Mouse (Mus musculus) neural tube, embryonic 13.5 days (tissue): ENCODE results near the gene Lrrc45. TPM values are rescaled to one million over a fixed set of nuclear protein-coding genes. Genes with fewer than 3 reads are reported as not detected.
"Not testable (repeated sequence)": the region's sequence is repeated elsewhere in the genome, so short reads cannot be mapped to it uniquely, and the experiment has no call there.

Source experiments
- ATAC-seq: fragments of 200-750 bp; cut with Nextera tagmentation; 2 replicates; pipeline ENCODE4 v1.8.0; 2017; ENCODE audit warnings: low read depth, mild to moderate bottlenecking, moderate TSS enrichment, moderate library complexity
- H3K27ac ChIP-seq: fragments of 300-500 bp; sonication (generic); replicated peaks from 2 replicates; pipeline ENCODE4 v1.5.1; 2015; ENCODE audit warnings: moderate library complexity, mild to moderate bottlenecking, inconsistent platforms
- H3K27me3 ChIP-seq: fragments of 300-500 bp; sonication (generic); 2 replicates; pipeline ENCODE4 v1.6.1; 2015; ENCODE audit warnings: mild to moderate bottlenecking, inconsistent platforms
- H3K36me3 ChIP-seq: fragments of 300-500 bp; sonication (generic); 2 replicates; pipeline ENCODE4 v1.6.1; 2015; ENCODE audit warnings: mild to moderate bottlenecking, inconsistent platforms
- H3K4me1 ChIP-seq: fragments of 300-500 bp; sonication (generic); replicated peaks from 2 replicates; pipeline ENCODE4 v1.6.1; 2015; ENCODE audit warnings: inconsistent platforms
- H3K4me2 ChIP-seq: fragments of 300-500 bp; sonication (generic); 2 replicates; pipeline ENCODE4 v1.6.1; 2015; ENCODE audit warnings: inconsistent platforms, mild to moderate bottlenecking, moderate library complexity
- H3K4me3 ChIP-seq: fragments of 300-500 bp; sonication (generic); 2 replicates; pipeline ENCODE4 v1.5.1; 2015; ENCODE audit warnings: mild to moderate bottlenecking, inconsistent platforms
- H3K9ac ChIP-seq: fragments of 300-500 bp; sonication (generic); 2 replicates; pipeline ENCODE4 v1.6.1; 2015; ENCODE audit warnings: moderate library complexity, mild to moderate bottlenecking, inconsistent platforms
- H3K9me3 ChIP-seq: fragments of 300-500 bp; sonication (generic); 2 replicates; pipeline ENCODE4 v1.6.1; 2016; ENCODE audit warnings: inconsistent platforms
- WGBS: fragments of 180-500 bp; shearing (Covaris S2); methylation state at CpG from one replicate; pipeline ENCODE4 v1.1.7; 2015; 5-methylcytosine and 5-hydroxymethylcytosine counted together
- polyA plus RNA-seq: library from polyadenylated mRNA; unstranded; fragments of >200 nt; fragmentation: Nextera tagmentation; extraction: Ambion mirVana; gene quantifications from 2 replicates; pipeline ENCODE4 v1.2.1, GENCODE M21; 2015

Gene Lrrc45
- polyA plus RNA-seq, 1 experiment from 2014 or later: 66.0 TPM

DNA sequence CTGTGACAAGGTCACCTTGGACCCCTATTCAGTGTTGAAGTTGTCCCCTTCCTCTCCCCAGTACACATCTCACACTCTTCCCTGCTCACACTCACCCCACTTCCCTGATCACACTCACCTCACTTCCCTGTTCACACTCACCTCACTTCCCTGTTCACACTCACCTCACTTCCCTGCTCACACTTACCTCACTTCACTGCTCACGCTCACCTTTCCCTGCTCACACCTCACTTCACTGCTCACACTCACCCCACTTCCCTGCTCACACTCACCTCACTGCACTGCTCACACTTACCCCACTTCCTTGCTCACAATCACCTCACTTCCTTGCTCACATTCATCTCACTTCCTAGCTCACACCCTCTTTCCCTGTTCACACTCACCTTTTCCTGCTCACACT is 17.7 kb downstream of the Lrrc45 start:
- Histone ChIP-seq H3K9me3 (no peaks in the 10 kb centered on the region), H3K36me3 (no peaks in the 10 kb centered on the region), H3K27me3 (peaks cover 6% of the 10 kb centered on the region), H3K9ac (no peak overlapping the region), H3K4me1 (peaks cover 10% of the 10 kb centered on the region), H3K4me2 (no peak overlapping the region), H3K4me3 (no peak overlapping the region), H3K27ac (no peak overlapping the region)
- WGBS: 100% methylated on average over 1 of the region's 1 CpGs
- ATAC-seq: no peak

DNA sequence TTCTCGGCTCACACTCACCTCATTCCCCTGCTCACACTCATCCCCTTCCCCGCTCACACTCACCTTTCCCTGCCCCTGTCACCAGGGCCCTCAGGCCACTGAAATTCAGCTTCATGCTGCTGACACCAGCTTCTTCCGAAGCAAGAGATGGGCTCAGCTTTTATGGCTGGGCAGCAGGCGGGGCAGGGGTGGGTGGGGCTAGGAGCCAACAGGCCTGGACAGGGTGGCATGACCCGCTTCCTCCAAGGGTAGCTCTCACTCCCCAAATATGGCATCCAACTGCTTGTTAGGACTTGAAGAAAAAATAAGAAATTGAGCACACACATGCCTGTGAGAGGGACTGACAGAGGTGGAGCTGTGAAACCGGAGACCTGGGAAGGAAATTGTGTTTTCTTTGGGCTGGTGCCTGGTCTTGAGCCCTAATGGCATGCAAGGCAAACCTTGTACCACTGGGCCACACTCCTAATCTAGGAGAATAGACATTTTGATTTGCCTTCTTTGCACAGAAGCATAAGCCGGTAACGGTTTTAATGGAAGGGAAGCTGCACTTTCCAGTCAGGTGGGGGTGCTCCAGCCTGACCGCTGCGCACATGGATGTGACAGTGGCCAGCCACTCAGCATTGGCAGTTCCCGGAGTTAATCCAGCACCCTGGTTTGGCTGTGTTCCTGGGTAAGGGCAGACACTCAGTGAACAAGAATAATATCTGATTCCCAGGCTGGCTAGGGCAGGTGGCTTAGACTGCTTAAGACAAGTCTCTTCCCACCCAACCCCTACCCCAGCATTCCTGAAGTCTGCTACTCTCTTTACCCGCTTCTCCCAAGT is 18.3 kb downstream of the Lrrc45 start, which contains the start of gene Cbr2:
Gene Cbr2 (minus strand): TSS at position 257 of the 823 bp plus-strand sequence.
- Histone ChIP-seq H3K36me3 (no peaks in the 10 kb centered on the region), H3K9ac (no peak within 1 kb of the TSS), H3K27ac (no peak within 1 kb of the TSS), H3K27me3 (peaks cover 6% of the 10 kb centered on the region), H3K4me1 (0 out of 2 replicates have a peak, but pooled peaks cover 4% of the 10 kb centered on the region), H3K4me2 (no peak within 1 kb of the TSS), H3K9me3 (no peaks in the 10 kb centered on the region), H3K4me3 (no peak within 1 kb of the TSS)
- 68% methylated on average over 12 of the region's 12 CpGs for WGBS
- ATAC-seq: no peak

DNA sequence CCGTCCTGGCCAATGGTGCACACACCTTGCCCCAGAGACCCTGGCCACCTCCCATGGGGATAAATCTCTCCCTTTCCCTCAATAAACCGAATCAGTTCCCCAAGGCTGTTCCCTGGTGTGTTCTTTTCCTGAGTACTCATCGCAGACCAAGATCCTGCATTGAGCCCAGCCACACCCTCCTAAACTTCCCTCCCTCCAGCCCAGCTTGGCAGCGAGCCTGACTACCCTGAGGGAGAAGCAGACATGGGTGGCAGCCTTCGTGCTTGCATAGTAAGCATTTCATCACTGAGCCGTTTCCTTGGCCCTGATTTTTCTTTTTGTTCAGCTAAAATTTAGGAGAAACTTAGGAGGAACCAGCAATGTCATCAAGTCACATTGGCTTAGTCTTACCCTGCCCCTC is 19.8 kb downstream of the Lrrc45 start:
- ATAC-seq: no peak
- Histone ChIP-seq H3K4me2 (no peak overlapping the region), H3K27me3 (peaks cover 6% of the 10 kb centered on the region), H3K36me3 (no peaks in the 10 kb centered on the region), H3K4me1 (0 out of 2 replicates have a peak, but pooled peaks cover 4% of the 10 kb centered on the region), H3K27ac (no peak overlapping the region), H3K9ac (no peak overlapping the region), H3K9me3 (no peaks in the 10 kb centered on the region), H3K4me3 (no peak overlapping the region)
- WGBS: 65% methylated on average over 6 of the region's 6 CpGs

GRCm38 (mm10) chr11:120736424-120736823 is 22.7 kb downstream of the Lrrc45 start:
- Histone ChIP-seq H3K27me3 (no peaks in the 10 kb centered on the region; the same call in 1 of the 2 replicates), H3K36me3 (no peaks in the 10 kb centered on the region), H3K9me3 (no peaks in the 10 kb centered on the region), H3K4me3 (no peak overlapping the region), H3K4me2 (no peak overlapping the region), H3K4me1 (no peaks in the 10 kb centered on the region), H3K9ac (no peak overlapping the region), H3K27ac (no peak overlapping the region)
- no peak for ATAC-seq
- WGBS: 73% methylated on average over 6 of the region's 6 CpGs

GRCm38 (mm10) chr11:120740981-120741380 is 27.3 kb downstream of the Lrrc45 start:
- 90% methylated on average over 5 of the region's 5 CpGs for WGBS
- ATAC-seq: no peak
- H3K27me3 ChIP-seq: no peaks in the 10 kb centered on the region
- H3K27ac ChIP-seq: no peak overlapping the region
- no peak overlapping the region for H3K4me2 ChIP-seq
- no peak overlapping the region for H3K4me3 ChIP-seq
- H3K4me1 ChIP-seq: no peaks in the 10 kb centered on the region
- H3K36me3 ChIP-seq: no peaks in the 10 kb centered on the region
- H3K9me3 ChIP-seq: no peaks in the 10 kb centered on the region
- H3K9ac ChIP-seq: no peak overlapping the region

GRCm38 (mm10) chr11:120744121-120744701 is 30.5 kb downstream of the Lrrc45 start:
- Histone ChIP-seq H3K27ac (no peak overlapping the region), H3K4me2 (no peak overlapping the region), H3K4me3 (no peak overlapping the region), H3K27me3 (no peaks in the 10 kb centered on the region), H3K9ac (no peak overlapping the region), H3K36me3 (no peaks in the 10 kb centered on the region), H3K9me3 (no peaks in the 10 kb centered on the region), H3K4me1 (no peaks in the 10 kb centered on the region)
- no peak for ATAC-seq
- 77% methylated on average over 7 of the region's 7 CpGs for WGBS

DNA sequence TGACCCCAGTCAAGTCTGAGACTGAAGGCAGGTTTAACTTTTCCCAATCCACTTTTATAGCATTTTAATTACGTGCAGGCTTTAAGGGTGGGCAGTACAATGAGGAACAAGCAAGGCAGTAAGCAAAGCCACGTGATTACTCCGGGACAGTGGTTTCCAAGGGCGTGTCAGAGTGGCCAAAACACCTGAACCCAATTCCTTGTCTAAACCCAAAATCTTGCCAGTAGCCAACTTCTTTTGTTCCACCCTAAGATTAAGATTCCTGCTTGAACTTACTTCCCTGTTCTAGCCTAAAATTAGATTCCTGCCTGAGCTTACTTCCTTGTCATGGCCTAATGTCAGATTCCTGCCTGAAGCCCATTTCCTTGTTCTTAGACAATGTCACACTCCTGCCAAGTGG is 34.2 kb downstream of the Lrrc45 start:
- Histone ChIP-seq H3K4me3 (no peak overlapping the region), H3K27me3 (no peaks in the 10 kb centered on the region), H3K36me3 (no peaks in the 10 kb centered on the region), H3K4me2 (no peak overlapping the region), H3K9ac (no peak overlapping the region), H3K4me1 (no peaks in the 10 kb centered on the region), H3K9me3 (no peaks in the 10 kb centered on the region), H3K27ac (no peak overlapping the region)
- no peak for ATAC-seq
- WGBS: 70% methylated on average over 4 of the region's 4 CpGs

DNA sequence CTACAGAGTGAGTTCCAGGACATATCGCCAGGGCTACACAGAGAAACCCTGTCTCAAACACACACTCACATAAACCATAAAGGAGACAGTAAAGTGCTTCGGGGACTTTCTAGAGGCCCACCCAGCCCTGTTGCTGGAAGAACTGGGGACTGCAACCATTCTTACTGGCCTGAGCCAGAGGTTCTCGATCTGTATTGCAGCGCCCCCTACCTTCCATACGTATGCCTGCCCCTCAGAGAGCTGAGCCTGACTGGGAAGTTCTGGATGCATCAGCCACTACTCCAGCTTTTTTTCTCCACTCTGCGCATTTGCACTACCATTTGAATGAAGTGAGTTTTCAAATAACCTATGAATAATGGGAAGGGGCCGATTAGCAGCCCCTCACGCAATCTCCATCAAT is 35.7 kb downstream of the Lrrc45 start:
- WGBS: 60% methylated on average over 8 of the region's 8 CpGs
- H3K9me3 ChIP-seq: no peaks in the 10 kb centered on the region
- ATAC-seq: no peak
- H3K4me3 ChIP-seq: no peak overlapping the region
- H3K36me3 ChIP-seq: no peaks in the 10 kb centered on the region
- no peaks in the 10 kb centered on the region for H3K27me3 ChIP-seq
- H3K27ac ChIP-seq: no peak overlapping the region
- no peak overlapping the region for H3K9ac ChIP-seq
- no peak overlapping the region for H3K4me2 ChIP-seq
- H3K4me1 ChIP-seq: no peaks in the 10 kb centered on the region

GRCm38 (mm10) chr11:120751606-120752005 is 37.9 kb downstream of the Lrrc45 start:
- H3K9me3 ChIP-seq: no peaks in the 10 kb centered on the region
- no peak overlapping the region for H3K27ac ChIP-seq
- H3K9ac ChIP-seq: no peak overlapping the region
- WGBS: 74% methylated on average over 4 of the region's 4 CpGs
- H3K4me3 ChIP-seq: no peak overlapping the region
- no peaks in the 10 kb centered on the region for H3K4me1 ChIP-seq
- no peak overlapping the region for H3K4me2 ChIP-seq
- H3K36me3 ChIP-seq: no peaks in the 10 kb centered on the region
- ATAC-seq: no peak
- no peaks in the 10 kb centered on the region for H3K27me3 ChIP-seq

GRCm38 (mm10) chr11:120760236-120760635 is 46.5 kb downstream of the Lrrc45 start:
- WGBS: 90% methylated on average over 9 of the region's 9 CpGs
- peaks cover 12% of the 10 kb centered on the region for H3K27me3 ChIP-seq
- no peak overlapping the region for H3K4me3 ChIP-seq
- no peaks in the 10 kb centered on the region for H3K36me3 ChIP-seq
- no peaks in the 10 kb centered on the region for H3K4me1 ChIP-seq
- H3K9ac ChIP-seq: no peak overlapping the region
- H3K27ac ChIP-seq: no peak overlapping the region
- ATAC-seq: no peak
- 0 out of 2 replicates have a peak, but pooled peaks cover 16% of the 10 kb centered on the region for H3K9me3 ChIP-seq
- no peak overlapping the region for H3K4me2 ChIP-seq

DNA sequence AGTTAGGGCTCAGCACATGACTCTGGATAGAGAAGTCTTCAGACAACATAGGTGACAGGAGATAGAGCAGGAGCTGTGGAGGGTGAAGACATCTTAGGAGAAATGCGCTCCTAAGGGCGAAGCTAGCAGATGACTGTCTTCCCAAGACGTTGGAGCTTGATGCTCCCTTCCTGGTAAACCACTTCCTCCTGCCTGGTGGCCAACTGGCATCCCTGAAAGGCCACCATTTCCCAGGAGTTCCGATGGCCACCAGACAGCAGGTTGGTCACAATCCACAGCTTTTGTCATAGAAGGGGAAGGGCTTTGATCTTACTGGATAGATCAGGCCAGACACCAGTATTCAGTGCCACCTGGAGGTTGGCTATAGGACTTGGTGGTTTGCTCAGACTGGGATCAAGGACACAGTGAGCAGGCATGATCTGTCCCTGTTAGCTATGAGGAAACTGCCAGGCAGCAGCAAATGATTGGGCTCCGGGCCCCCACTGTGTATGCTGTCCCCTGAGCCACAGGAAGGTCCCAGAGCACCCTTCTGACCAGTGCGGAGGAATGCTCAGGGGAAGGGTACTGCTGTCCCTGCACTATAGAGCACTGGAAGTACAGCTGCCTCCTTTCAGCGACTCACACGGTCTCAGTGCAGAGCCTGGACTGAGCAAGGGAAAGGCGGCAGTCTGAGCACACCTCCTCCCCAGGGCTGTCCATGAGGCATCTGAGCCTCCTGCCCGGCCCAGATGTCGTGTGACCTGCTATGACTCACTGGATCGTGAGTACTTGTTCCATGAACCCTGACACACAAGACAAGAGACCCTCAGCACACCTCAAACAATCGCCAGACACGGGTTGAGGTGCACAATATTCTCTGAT is 48.3 kb downstream of the Lrrc45 start:
- H3K4me2 ChIP-seq: no peak overlapping the region
- H3K9me3 ChIP-seq: 0 out of 2 replicates have a peak, but pooled peaks cover 16% of the 10 kb centered on the region
- no peak overlapping the region for H3K4me3 ChIP-seq
- H3K9ac ChIP-seq: 0 out of 2 replicates have a peak overlapping the region, but pooled peaks have one; percentile 5
- no peaks in the 10 kb centered on the region for H3K36me3 ChIP-seq
- peaks cover 12% of the 10 kb centered on the region for H3K27me3 ChIP-seq
- no peak for ATAC-seq
- H3K4me1 ChIP-seq: no peaks in the 10 kb centered on the region
- no peak overlapping the region for H3K27ac ChIP-seq
- WGBS: 72% methylated on average over 14 of the region's 14 CpGs

GRCm38 (mm10) chr11:120762672-120763041 is 48.9 kb downstream of the Lrrc45 start, which contains the start of gene Hmga1b:
TSS of gene Hmga1b (plus strand) at chr11:120762794.
- not testable (repeated sequence) for H3K36me3 ChIP-seq, H3K4me1 ChIP-seq, H3K4me3 ChIP-seq, H3K27ac ChIP-seq
- Histone ChIP-seq H3K9me3 (0 out of 2 replicates have a peak, but pooled peaks cover 15% of the 10 kb centered on the region), H3K9ac (0 out of 2 replicates have a peak within 1 kb of the TSS, but pooled peaks have one; percentile 5), H3K4me2 (peak within 1 kb of the TSS; percentile 22; the same call in 1 of the 2 replicates), H3K27me3 (peaks cover 12% of the 10 kb centered on the region)
- peak; percentile 47; the same call in 1 of the 2 replicates for ATAC-seq
- 19% methylated on average over 14 of the region's 14 CpGs for WGBS
